Mouse (Mus musculus): ENCODE data around the gene Olfr548-ps1. TPM values are rescaled to one million over a fixed set of nuclear protein-coding genes. Genes with fewer than 3 reads are reported as not detected.
A peak's percentile ranks its signal among the peaks of the same experiment; 100 is the strongest.

Gene Olfr548-ps1
- total and polyA plus RNA-seq, 2 experiments from 2014 or later = not detected

- no peak for ATAC-seq
Observed at GRCm38 (mm10) chr7:102509726-102510125, 31.0 kb upstream of the Olfr548-ps1 start.

GRCm38 (mm10) chr7:102511927-102512326 is 28.8 kb upstream of the Olfr548-ps1 start:
- Histone ChIP-seq H3K27me3 (ENCODE audit: insufficient read depth, low read length) (no peaks in the 10 kb centered on the region), H3K4me3 (ENCODE audit: low read length) (no peak overlapping the region), H3K4me1 (ENCODE audit: insufficient read depth, low read length) (peaks cover 7% of the 10 kb centered on the region; the same call in 1 of the 2 replicates), H3K36me3 (ENCODE audit: insufficient read depth, low read length) (no peaks in the 10 kb centered on the region), H3K9me3 (ENCODE audit: low read length) (no peaks in the 10 kb centered on the region), H3K27ac (no peak overlapping the region), H3K4me2 (ENCODE audit: low read depth, low read length) (no peak overlapping the region), H3K9ac (replicated peaks; ENCODE audit: low read length) (no peak overlapping the region)
- ATAC-seq (no peak), DNase-seq (ENCODE audit: low spot score) (no peak)
- WGBS = 92% methylated on average over 10 of the region's 10 CpGs
- TF ChIP-seq CTCF (IDR thresholded peaks at IDR 0.05; ENCODE audit: low read depth) = no peak

More at GRCm38 (mm10) chr7:102509726-102510125, 31.0 kb upstream of the Olfr548-ps1 start:
- Histone ChIP-seq H3K9me3 (ENCODE audit: low read length) (no peaks in the 10 kb centered on the region), H3K9ac (replicated peaks; ENCODE audit: low read length) (no peak overlapping the region), H3K27me3 (ENCODE audit: insufficient read depth, low read length) (no peaks in the 10 kb centered on the region), H3K36me3 (ENCODE audit: insufficient read depth, low read length) (no peaks in the 10 kb centered on the region), H3K4me2 (ENCODE audit: low read depth, low read length) (no peak overlapping the region), H3K4me3 (ENCODE audit: low read length) (no peak overlapping the region), H3K27ac (no peak overlapping the region), H3K4me1 (ENCODE audit: insufficient read depth, low read length) (no peaks in the 10 kb centered on the region; the same call in 1 of the 2 replicates)
- WGBS = 77% methylated on average over 7 of the region's 7 CpGs
- TF ChIP-seq CTCF (IDR thresholded peaks at IDR 0.05; ENCODE audit: low read depth) = no peak
- no peak for DNase-seq (ENCODE audit: low spot score)

DNA sequence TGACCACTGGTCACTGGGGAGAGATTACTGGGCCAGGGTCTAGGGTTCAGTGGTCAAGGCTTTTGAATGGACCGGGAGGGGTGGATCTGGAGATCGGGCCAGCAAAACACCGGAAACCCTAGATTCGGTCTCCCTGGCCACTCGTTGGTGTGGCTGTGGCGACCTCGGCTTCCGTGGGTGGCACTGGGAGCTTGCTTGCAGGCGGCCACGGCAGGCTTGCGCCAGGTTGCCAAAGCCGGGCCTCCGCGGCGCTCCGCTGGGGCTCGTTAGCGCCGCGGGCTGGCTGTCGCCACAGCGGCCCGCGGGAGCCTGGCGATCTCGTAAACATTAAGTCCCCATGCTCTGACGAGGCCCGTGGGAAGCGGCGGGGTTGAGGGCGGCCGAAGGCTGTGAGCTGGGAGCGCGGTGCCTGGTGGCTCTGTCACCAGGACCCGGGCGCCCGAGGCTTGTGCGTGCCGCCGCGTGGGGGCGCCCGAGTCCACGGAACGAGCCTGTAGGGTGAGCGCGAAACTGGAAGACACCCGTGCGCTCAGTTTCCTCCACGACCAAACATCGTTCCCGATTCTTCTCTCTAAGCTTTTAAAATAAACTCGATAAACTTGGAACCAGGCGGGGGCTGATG is 27.8 kb upstream of the Olfr548-ps1 start:
- Histone ChIP-seq H3K36me3 (ENCODE audit: insufficient read depth, low read length) (no peaks in the 10 kb centered on the region), H3K9me3 (ENCODE audit: low read length) (no peaks in the 10 kb centered on the region), H3K27ac (peak overlapping the region; percentile 60; the same call in 1 of the 2 replicates), H3K27me3 (ENCODE audit: insufficient read depth, low read length) (no peaks in the 10 kb centered on the region), H3K9ac (replicated peaks; ENCODE audit: low read length) (peak overlapping the region; percentile 71), H3K4me1 (ENCODE audit: insufficient read depth, low read length) (peaks cover 11% of the 10 kb centered on the region; the same call in 1 of the 2 replicates), H3K4me2 (ENCODE audit: low read depth, low read length) (peak overlapping the region; percentile 88), H3K4me3 (ENCODE audit: low read length) (peak overlapping the region; percentile 54)
- ATAC-seq = peak; percentile 96
- under 1% methylated on average over 52 of the region's 54 CpGs for WGBS
- peak; percentile 94 for DNase-seq (ENCODE audit: low spot score)
- peak; percentile 78 for TF ChIP-seq CTCF (IDR thresholded peaks at IDR 0.05; ENCODE audit: low read depth)

- WGBS = 83% methylated on average over 4 of the region's 4 CpGs
- H3K4me2 ChIP-seq (ENCODE audit: low read depth, low read length) = no peak overlapping the region
Observed at GRCm38 (mm10) chr7:102514144-102514543, 26.6 kb upstream of the Olfr548-ps1 start.

GRCm38 (mm10) chr7:102516261-102517050 is 24.2 kb upstream of the Olfr548-ps1 start:
- peak; percentile 50 for DNase-seq (ENCODE audit: low spot score)

More at GRCm38 (mm10) chr7:102514144-102514543, 26.6 kb upstream of the Olfr548-ps1 start:
- ATAC-seq (no peak), DNase-seq (ENCODE audit: low spot score) (no peak)
- Histone ChIP-seq H3K36me3 (ENCODE audit: insufficient read depth, low read length) (no peaks in the 10 kb centered on the region), H3K27me3 (ENCODE audit: insufficient read depth, low read length) (no peaks in the 10 kb centered on the region), H3K27ac (no peak overlapping the region), H3K4me3 (ENCODE audit: low read length) (no peak overlapping the region), H3K9ac (replicated peaks; ENCODE audit: low read length) (no peak overlapping the region), H3K9me3 (ENCODE audit: low read length) (no peaks in the 10 kb centered on the region), H3K4me1 (ENCODE audit: insufficient read depth, low read length) (peaks cover 11% of the 10 kb centered on the region; the same call in 1 of the 2 replicates)
- TF ChIP-seq CTCF (IDR thresholded peaks at IDR 0.05; ENCODE audit: low read depth) = no peak

DNA sequence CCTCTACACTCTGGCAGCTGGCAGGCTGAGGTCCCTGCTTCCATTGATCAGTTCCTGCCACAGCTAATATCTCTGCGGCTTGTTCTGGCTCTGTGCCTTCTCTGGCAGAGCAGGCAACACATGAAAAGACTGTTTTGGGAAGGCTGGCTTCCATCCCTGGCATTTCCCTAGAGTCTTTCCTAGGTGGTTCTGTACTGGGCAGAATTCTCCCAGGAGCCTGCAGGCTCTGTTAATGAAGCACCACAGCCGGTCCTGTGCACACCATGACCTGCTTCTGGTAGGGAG is 23.7 kb upstream of the Olfr548-ps1 start:
- peaks cover 11% of the 10 kb centered on the region; the same call in 1 of the 2 replicates for H3K4me1 ChIP-seq (ENCODE audit: insufficient read depth, low read length)
- no peak overlapping the region for H3K9ac ChIP-seq (replicated peaks; ENCODE audit: low read length)
- DNase-seq (ENCODE audit: low spot score) = peak; percentile 59
- ATAC-seq = no peak
- H3K4me2 ChIP-seq (ENCODE audit: low read depth, low read length) = no peak overlapping the region
- H3K27ac ChIP-seq = no peak overlapping the region
- H3K27me3 ChIP-seq (ENCODE audit: insufficient read depth, low read length) = no peaks in the 10 kb centered on the region
- H3K9me3 ChIP-seq (ENCODE audit: low read length) = no peaks in the 10 kb centered on the region
- H3K4me3 ChIP-seq (ENCODE audit: low read length) = no peak overlapping the region
- no peak for TF ChIP-seq CTCF (IDR thresholded peaks at IDR 0.05; ENCODE audit: low read depth)
- no peaks in the 10 kb centered on the region for H3K36me3 ChIP-seq (ENCODE audit: insufficient read depth, low read length)
- 34% methylated on average over 2 of the region's 2 CpGs for WGBS

More at GRCm38 (mm10) chr7:102516261-102517050, 24.2 kb upstream of the Olfr548-ps1 start:
- 32% methylated on average over 10 of the region's 10 CpGs for WGBS
- Histone ChIP-seq H3K27me3 (ENCODE audit: insufficient read depth, low read length) (no peaks in the 10 kb centered on the region), H3K9me3 (ENCODE audit: low read length) (no peaks in the 10 kb centered on the region), H3K4me3 (ENCODE audit: low read length) (no peak overlapping the region), H3K9ac (replicated peaks; ENCODE audit: low read length) (no peak overlapping the region), H3K27ac (no peak overlapping the region), H3K36me3 (ENCODE audit: insufficient read depth, low read length) (no peaks in the 10 kb centered on the region), H3K4me2 (ENCODE audit: low read depth, low read length) (no peak overlapping the region), H3K4me1 (ENCODE audit: insufficient read depth, low read length) (peaks cover 11% of the 10 kb centered on the region; the same call in 1 of the 2 replicates)
- no peak for ATAC-seq
- TF ChIP-seq CTCF (IDR thresholded peaks at IDR 0.05; ENCODE audit: low read depth) = no peak
